Mouse (Mus musculus): Measurements from ENCODE around the gene Kcnk5. TPM values are rescaled to one million over a fixed set of nuclear protein-coding genes. Genes with fewer than 3 reads are reported as not detected.

The Kcnk5 gene
- total and polyA plus RNA-seq, 2 experiments from 2014 or later: 0.84 to 1.0 TPM

GRCm38 (mm10) chr14:20216561-20217298 is 35.1 kb upstream of the Kcnk5 start:
- no peak for TF ChIP-seq CTCF (IDR thresholded peaks at IDR 0.05; ENCODE audit: low read depth)
- ATAC-seq: 0 out of 2 replicates have a peak, but pooled peaks have one; percentile 24
- Histone ChIP-seq H3K36me3 (ENCODE audit: insufficient read depth, low read length) (no peaks in the 10 kb centered on the region), H3K4me3 (ENCODE audit: low read length) (no peak overlapping the region), H3K4me2 (ENCODE audit: low read depth, low read length) (no peak overlapping the region), H3K9me3 (ENCODE audit: low read length) (no peaks in the 10 kb centered on the region), H3K27ac (no peak overlapping the region), H3K9ac (replicated peaks; ENCODE audit: low read length) (no peak overlapping the region), H3K4me1 (ENCODE audit: insufficient read depth, low read length) (no peaks in the 10 kb centered on the region), H3K27me3 (ENCODE audit: insufficient read depth, low read length) (no peaks in the 10 kb centered on the region)
- 76% methylated on average over 7 of the region's 7 CpGs for WGBS
- DNase-seq (ENCODE audit: low spot score): no peak

GRCm38 (mm10) chr14:20215826-20216225 is 34.2 kb upstream of the Kcnk5 start:
- no peaks in the 10 kb centered on the region for H3K9me3 ChIP-seq (ENCODE audit: low read length)

GRCm38 (mm10) chr14:20214125-20214524 is 32.5 kb upstream of the Kcnk5 start:
- 94% methylated on average over 7 of the region's 7 CpGs for WGBS
- TF ChIP-seq CTCF (IDR thresholded peaks at IDR 0.05; ENCODE audit: low read depth): no peak

More at GRCm38 (mm10) chr14:20215826-20216225, 34.2 kb upstream of the Kcnk5 start:
- Histone ChIP-seq H3K27ac (no peak overlapping the region), H3K4me2 (ENCODE audit: low read depth, low read length) (no peak overlapping the region), H3K27me3 (ENCODE audit: insufficient read depth, low read length) (no peaks in the 10 kb centered on the region), H3K36me3 (ENCODE audit: insufficient read depth, low read length) (no peaks in the 10 kb centered on the region), H3K4me1 (ENCODE audit: insufficient read depth, low read length) (no peaks in the 10 kb centered on the region), H3K4me3 (ENCODE audit: low read length) (no peak overlapping the region), H3K9ac (replicated peaks; ENCODE audit: low read length) (no peak overlapping the region)
- ATAC-seq (no peak), DNase-seq (ENCODE audit: low spot score) (no peak)
- TF ChIP-seq CTCF (IDR thresholded peaks at IDR 0.05; ENCODE audit: low read depth): no peak
- 73% methylated on average over 5 of the region's 5 CpGs for WGBS

GRCm38 (mm10) chr14:20211754-20212601 is 30.4 kb upstream of the Kcnk5 start:
- H3K27ac ChIP-seq: no peak overlapping the region
- ATAC-seq: no peak
- H3K4me2 ChIP-seq (ENCODE audit: low read depth, low read length): no peak overlapping the region
- no peak overlapping the region for H3K9ac ChIP-seq (replicated peaks; ENCODE audit: low read length)
- DNase-seq (ENCODE audit: low spot score): no peak
- no peaks in the 10 kb centered on the region for H3K36me3 ChIP-seq (ENCODE audit: insufficient read depth, low read length)
- 28% methylated on average over 9 of the region's 9 CpGs for WGBS
- H3K9me3 ChIP-seq (ENCODE audit: low read length): no peaks in the 10 kb centered on the region
- H3K4me3 ChIP-seq (ENCODE audit: low read length): no peak overlapping the region
- TF ChIP-seq CTCF (IDR thresholded peaks at IDR 0.05; ENCODE audit: low read depth): no peak
- H3K27me3 ChIP-seq (ENCODE audit: insufficient read depth, low read length): no peaks in the 10 kb centered on the region
- 0 out of 2 replicates have a peak, but pooled peaks cover 3% of the 10 kb centered on the region for H3K4me1 ChIP-seq (ENCODE audit: insufficient read depth, low read length)

More at GRCm38 (mm10) chr14:20214125-20214524, 32.5 kb upstream of the Kcnk5 start:
- Histone ChIP-seq H3K4me2 (ENCODE audit: low read depth, low read length) (no peak overlapping the region), H3K27me3 (ENCODE audit: insufficient read depth, low read length) (no peaks in the 10 kb centered on the region), H3K9ac (replicated peaks; ENCODE audit: low read length) (no peak overlapping the region), H3K36me3 (ENCODE audit: insufficient read depth, low read length) (no peaks in the 10 kb centered on the region), H3K4me3 (ENCODE audit: low read length) (no peak overlapping the region), H3K4me1 (ENCODE audit: insufficient read depth, low read length) (no peaks in the 10 kb centered on the region), H3K9me3 (ENCODE audit: low read length) (no peaks in the 10 kb centered on the region), H3K27ac (no peak overlapping the region)
- no peak for ATAC-seq
- DNase-seq (ENCODE audit: low spot score): no peak

- TF ChIP-seq CTCF (IDR thresholded peaks at IDR 0.05; ENCODE audit: low read depth): no peak
- H3K9ac ChIP-seq (replicated peaks; ENCODE audit: low read length): no peak overlapping the region
- H3K27ac ChIP-seq: no peak overlapping the region
- H3K9me3 ChIP-seq (ENCODE audit: low read length): no peaks in the 10 kb centered on the region
- no peaks in the 10 kb centered on the region for H3K27me3 ChIP-seq (ENCODE audit: insufficient read depth, low read length)
- H3K4me3 ChIP-seq (ENCODE audit: low read length): no peak overlapping the region
- 81% methylated on average over 7 of the region's 7 CpGs for WGBS
- no peaks in the 10 kb centered on the region for H3K36me3 ChIP-seq (ENCODE audit: insufficient read depth, low read length)
- ATAC-seq: no peak
- H3K4me1 ChIP-seq (ENCODE audit: insufficient read depth, low read length): 0 out of 2 replicates have a peak, but pooled peaks cover 3% of the 10 kb centered on the region
- no peak overlapping the region for H3K4me2 ChIP-seq (ENCODE audit: low read depth, low read length)
- DNase-seq (ENCODE audit: low spot score): no peak
Observed at GRCm38 (mm10) chr14:20209926-20210325, 28.3 kb upstream of the Kcnk5 start.

- no peak overlapping the region for H3K9ac ChIP-seq (replicated peaks; ENCODE audit: low read length)
- no peaks in the 10 kb centered on the region for H3K27me3 ChIP-seq (ENCODE audit: insufficient read depth, low read length)
- no peaks in the 10 kb centered on the region for H3K36me3 ChIP-seq (ENCODE audit: insufficient read depth, low read length)
- H3K4me2 ChIP-seq (ENCODE audit: low read depth, low read length): no peak overlapping the region
- DNase-seq (ENCODE audit: low spot score) (no peak), ATAC-seq (no peak)
- TF ChIP-seq CTCF (IDR thresholded peaks at IDR 0.05; ENCODE audit: low read depth): no peak
- 0 out of 2 replicates have a peak, but pooled peaks cover 3% of the 10 kb centered on the region for H3K4me1 ChIP-seq (ENCODE audit: insufficient read depth, low read length)
- no peaks in the 10 kb centered on the region for H3K9me3 ChIP-seq (ENCODE audit: low read length)
- no peak overlapping the region for H3K4me3 ChIP-seq (ENCODE audit: low read length)
- 17% methylated on average over 6 of the region's 6 CpGs for WGBS
- H3K27ac ChIP-seq: no peak overlapping the region
Observed at GRCm38 (mm10) chr14:20208435-20208834, 26.8 kb upstream of the Kcnk5 start.

All from hindbrain, postnatal 0 days (tissue).